Mouse (Mus musculus): Measurements from ENCODE around the gene Tmcc2.

DNA sequence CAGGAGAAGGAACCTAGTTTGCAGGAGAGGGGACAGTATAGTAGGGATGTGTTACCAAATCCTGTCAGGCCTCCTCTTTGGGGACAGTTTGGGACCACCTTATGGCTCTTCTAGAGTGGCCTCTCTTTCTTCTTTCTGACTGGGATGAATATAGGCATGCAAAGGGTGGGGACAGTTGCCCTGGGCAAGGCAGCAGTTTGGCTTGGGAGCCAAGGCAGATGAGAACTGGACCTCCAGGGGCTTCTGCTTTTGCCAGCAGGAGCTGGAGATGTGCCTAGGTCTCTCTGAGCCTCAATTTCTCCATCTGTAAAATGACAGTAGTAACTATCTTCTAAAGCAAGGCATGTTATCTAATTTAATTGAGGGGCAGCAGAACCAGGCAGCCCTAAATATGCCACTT lies 44.1 kb downstream of the Tmcc2 start:
- TF ChIP-seq POLR2A (IDR thresholded peaks at IDR 0.05; ENCODE audit: borderline replicate concordance, low read depth, low read length) (no peak), CTCF (IDR thresholded peaks at IDR 0.05; ENCODE audit: low read depth, low read length) (no peak)

All from bone marrow macrophage, adult 2 months (primary cell).